Mouse (Mus musculus) liver, embryonic 14.5 days (tissue): ENCODE results near the gene Rab3il1.

ENCODE experiments used
- CTCF ChIP-seq: IDR thresholded peaks from 2 replicates; pipeline ENCODE4 v1.5.1; 2016; ENCODE audit warnings: antibody characterized with exemption, low read depth, control low read depth
- EP300 ChIP-seq: IDR thresholded peaks from 2 replicates; pipeline ENCODE4 v1.6.1; 2016; ENCODE audit warnings: antibody characterized with exemption, low read depth

- TF ChIP-seq CTCF, result 0 out of 2 replicates have a peak, but pooled peaks have one; percentile 2
- no peak for TF ChIP-seq EP300
Observed at GRCm38 (mm10) chr19:10017637-10018526, 16.4 kb downstream of the Rab3il1 start.
